Mouse (Mus musculus) ES-E14 (cell line): ENCODE results near the gene Slamf6.

Experiments used
- MAFK ChIP-seq: IDR thresholded peaks from 2 replicates; pipeline ENCODE4 v1.6.1; 2014; ENCODE audit warnings: mild to moderate bottlenecking, low read depth, low read length, inconsistent platforms; ENCODE audit not compliant: insufficient read depth
- ZC3H11A ChIP-seq: IDR thresholded peaks from 2 replicates; pipeline ENCODE4 v1.6.1; 2012; ENCODE audit warnings: low read depth, mild to moderate bottlenecking, inconsistent platforms, low read length, borderline replicate concordance
- ZNF384 ChIP-seq: IDR thresholded peaks from 2 replicates; pipeline ENCODE4 v1.6.1; 2012; ENCODE audit warnings: low read depth, low read length, inconsistent platforms

DNA sequence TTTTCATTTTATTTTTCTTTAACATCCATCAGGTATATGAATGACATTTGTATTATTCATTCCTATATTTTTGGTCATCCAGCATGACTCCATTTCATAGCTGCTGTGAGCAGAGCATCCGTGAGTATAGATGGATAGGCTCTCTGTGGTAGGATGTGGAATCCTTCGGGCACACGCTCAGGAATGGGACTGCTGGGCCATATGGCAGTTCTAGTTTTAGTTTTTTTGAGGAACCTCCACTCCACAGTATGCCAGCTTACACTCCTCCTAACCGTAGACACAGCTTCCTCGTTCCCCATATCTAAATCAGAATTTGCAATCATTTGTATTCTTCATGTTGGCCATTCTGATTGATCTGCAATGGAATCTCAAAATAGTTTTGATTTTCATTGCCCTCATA, 5.5 kb downstream of the Slamf6 start:
- TF ChIP-seq ZC3H11A (no peak), ZNF384 (no peak), MAFK (no peak)
